Mouse (Mus musculus): ENCODE measurements around the gene H2bfm. TPM values are rescaled to one million over a fixed set of nuclear protein-coding genes. Genes with fewer than 3 reads are reported as not detected.
"Not testable (repeated sequence)": the region's sequence is repeated elsewhere in the genome, so short reads cannot be mapped to it uniquely, and the experiment has no call there.

The H2bfm gene
- not detected for total RNA-seq (2021)

GRCm38 (mm10) chrX:136927031-136927430, at the start of gene H2bfm:
H2bfm (plus strand) TSS chrX:136927325.
- intact Hi-C loops (cut with DNase I): no loop called here
- no peak for DNase-seq

GRCm38 (mm10) chrX:136895757-136896156, 31.4 kb upstream of the H2bfm start:
- intact Hi-C loops (cut with DNase I): no loop called here
- no peak for DNase-seq

- no peak for DNase-seq
- intact Hi-C loops (cut with DNase I): no loop called here
These were observed 22.8 kb upstream of the H2bfm start for GRCm38 (mm10) chrX:136904369-136904768.

- intact Hi-C loops (cut with DNase I): no loop called here
These were observed 1.3 kb upstream of the H2bfm start for GRCm38 (mm10) chrX:136925863-136926262.

GRCm38 (mm10) chrX:136937985-136938384, 10.9 kb downstream of the H2bfm start:
- no peak for DNase-seq
- intact Hi-C loops (cut with DNase I): no loop called here

More at GRCm38 (mm10) chrX:136925863-136926262, 1.3 kb upstream of the H2bfm start:
- no peak for DNase-seq

GRCm38 (mm10) chrX:136957583-136958279, 30.6 kb downstream of the H2bfm start:
- intact Hi-C loops (cut with DNase I): loop anchor here (10.0 kb wide), 1 partner anchor 187 kb away; no protein-coding TSS in a partner anchor
- not testable (repeated sequence) for DNase-seq

- intact Hi-C loops (cut with DNase I): loop anchor here (10.0 kb wide), 1 partner anchor 187 kb away; no protein-coding TSS in a partner anchor
- not testable (repeated sequence) for DNase-seq
These were observed 31.2 kb downstream of the H2bfm start for GRCm38 (mm10) chrX:136958300-136958699.

- DNase-seq: no peak
These were observed 32.6 kb downstream of the H2bfm start for GRCm38 (mm10) chrX:136959688-136960087.

GRCm38 (mm10) chrX:136975397-136975796, 48.3 kb downstream of the H2bfm start, which contains the start of gene Tmsb15b2:
Tmsb15b2 (minus strand) TSS chrX:136975497.
- DNase-seq: not testable (repeated sequence)
- intact Hi-C loops (cut with DNase I): loop anchor here (5.0 kb wide), 1 partner anchor 42 kb away; no protein-coding TSS in a partner anchor

More at GRCm38 (mm10) chrX:136959688-136960087, 32.6 kb downstream of the H2bfm start:
- intact Hi-C loops (cut with DNase I): loop anchor here (10.0 kb wide), 1 partner anchor 185 kb away; no protein-coding TSS in a partner anchor

GRCm38 (mm10) chrX:136976424-136977084, 49.4 kb downstream of the H2bfm start, which contains the start of the genes Tmsb15l and Tmsb15b1:
Tmsb15l (minus strand) TSS chrX:136976869.
Tmsb15b1 (minus strand) TSS chrX:136976874.
- intact Hi-C loops (cut with DNase I): loop anchor here (5.0 kb wide), 1 partner anchor 41 kb away; no protein-coding TSS in a partner anchor
- DNase-seq: peak in 1 of 2 experiments; percentile 14

Other genes starting within 250 kb of the H2bfm start
- gene Tceal1, start 219.3 kb upstream of the H2bfm start, total RNA-seq (2021): 1 to 10 TPM; 3.8 to 5.0 TPM
- gene Morf4l2, start 183.6 kb upstream of the H2bfm start, total RNA-seq (2021): 10 to 100 TPM; 89.8 to 91.8 TPM
- not detected for gene Glra4, start 147.2 kb upstream of the H2bfm start, total RNA-seq (2021)
- gene Plp1, start 104.7 kb upstream of the H2bfm start, total RNA-seq (2021): 1 to 10 TPM; 4.1 to 4.4 TPM
- under 1 TPM; 0.08 to 0.19 TPM for gene Rab9b, start 58.6 kb upstream of the H2bfm start, total RNA-seq (2021)
- gene Tmsb15b2, start 48.2 kb downstream of the H2bfm start, total RNA-seq (2021): 1 to 10 TPM in 1 of 2 experiments, not detected in 1; 2.9 TPM
- under 1 TPM in 1 of 2 experiments, not detected in 1; 0.68 TPM for gene Tmsb15l, start 49.5 kb downstream of the H2bfm start, total RNA-seq (2021)
- not detected for gene Tmsb15b1, start 49.5 kb downstream of the H2bfm start, total RNA-seq (2021)
- gene Zcchc18, start 65.8 kb downstream of the H2bfm start, total RNA-seq (2021): not detected
- gene Slc25a53, start 111.0 kb downstream of the H2bfm start, total RNA-seq (2021): 1 to 10 TPM; 3.1 to 3.5 TPM
- 1 to 10 TPM; 3.9 to 4.3 TPM for gene Fam199x, start 122.3 kb downstream of the H2bfm start, total RNA-seq (2021)
- gene Esx1, start 194.8 kb downstream of the H2bfm start, total RNA-seq (2021): not detected

Measured in heart, postnatal 36 days (tissue).